Mouse (Mus musculus) CD8-positive naive resting alpha-beta T cell, adult 2 months (primary cell): ENCODE measurements around the gene Pik3r2.

Experiments
- DNase-seq, 2 experiments: peaks; one replicate each; pipeline ENCODE4 v3.0.0; 2022; ENCODE audit warnings: low read depth in 2 of 2, low spot score in 2 of 2

The Pik3r2 gene

DNA sequence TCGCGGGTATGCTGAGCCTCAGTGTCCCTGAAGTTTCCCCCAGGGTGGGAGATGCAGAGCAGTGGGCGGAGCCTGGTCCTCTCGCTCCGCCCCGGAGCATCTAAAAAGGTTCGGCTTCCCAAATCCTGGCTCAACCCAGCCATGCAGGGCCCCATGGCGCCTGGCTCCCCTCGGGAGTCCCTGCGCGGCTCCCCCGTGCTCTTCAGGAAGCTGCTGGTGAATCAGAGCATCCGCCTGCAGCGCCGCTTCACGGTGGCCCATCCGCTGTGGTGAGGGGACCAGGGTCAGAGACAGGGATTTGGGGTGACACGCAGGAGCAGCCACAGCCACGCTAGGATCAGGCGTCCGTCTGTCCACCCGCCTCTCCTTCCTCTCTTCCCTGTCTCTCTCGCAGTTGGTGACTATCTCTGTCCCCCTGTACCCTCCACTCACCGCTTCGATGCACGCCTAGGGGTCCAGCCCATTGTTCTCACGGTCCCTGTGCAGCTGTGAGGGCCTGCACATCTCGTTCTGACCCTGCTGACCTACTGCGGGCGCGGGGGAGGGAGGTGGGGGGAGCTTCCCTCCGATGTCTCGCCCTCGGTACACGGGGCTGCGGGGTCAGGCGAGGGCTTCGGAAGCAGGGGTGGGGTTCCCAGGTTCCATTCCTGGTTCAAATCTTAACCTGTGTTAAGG lies 33.4 kb downstream of the Pik3r2 start:
- no peak for DNase-seq

DNA sequence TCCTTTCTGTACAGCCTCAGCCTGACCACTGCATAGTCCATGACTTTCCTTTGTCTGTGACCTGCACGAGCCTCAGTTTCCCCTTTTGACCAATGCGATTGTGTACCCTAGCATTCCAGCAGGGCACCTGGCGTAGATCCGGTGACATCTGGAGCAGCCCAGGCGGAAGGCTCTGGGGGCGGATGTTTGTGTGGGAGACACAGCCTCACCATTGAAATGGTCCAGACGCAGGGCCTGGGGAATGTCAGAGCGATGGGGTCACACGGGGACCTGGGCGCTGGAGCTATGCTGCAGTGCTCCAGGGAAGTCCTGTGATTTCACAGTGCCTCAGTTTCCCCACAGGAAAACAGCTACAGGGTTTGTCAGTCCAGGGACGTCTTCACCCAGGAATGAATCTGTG lies 34.3 kb downstream of the Pik3r2 start:
- no peak for DNase-seq

DNA sequence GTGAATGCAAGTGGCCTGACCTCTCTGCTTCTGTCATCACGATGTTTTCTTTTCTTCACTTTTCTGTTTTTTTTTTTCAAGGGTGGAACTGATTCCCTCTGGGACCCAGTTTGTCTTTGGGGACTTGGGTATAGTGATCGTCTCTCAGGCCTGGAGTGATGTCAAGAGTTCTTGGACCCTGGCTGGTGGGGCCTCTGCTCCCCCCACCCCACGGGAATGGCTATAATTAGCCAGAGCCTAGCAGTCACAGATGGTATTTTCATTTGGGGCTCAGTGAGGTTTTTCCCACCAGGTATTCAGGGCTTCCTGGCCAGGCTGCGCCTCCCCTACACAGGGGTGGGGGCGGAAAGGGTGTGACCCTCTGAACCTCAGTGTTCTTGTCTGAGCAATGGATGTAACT lies 34.9 kb downstream of the Pik3r2 start:
- DNase-seq, result no peak

DNA sequence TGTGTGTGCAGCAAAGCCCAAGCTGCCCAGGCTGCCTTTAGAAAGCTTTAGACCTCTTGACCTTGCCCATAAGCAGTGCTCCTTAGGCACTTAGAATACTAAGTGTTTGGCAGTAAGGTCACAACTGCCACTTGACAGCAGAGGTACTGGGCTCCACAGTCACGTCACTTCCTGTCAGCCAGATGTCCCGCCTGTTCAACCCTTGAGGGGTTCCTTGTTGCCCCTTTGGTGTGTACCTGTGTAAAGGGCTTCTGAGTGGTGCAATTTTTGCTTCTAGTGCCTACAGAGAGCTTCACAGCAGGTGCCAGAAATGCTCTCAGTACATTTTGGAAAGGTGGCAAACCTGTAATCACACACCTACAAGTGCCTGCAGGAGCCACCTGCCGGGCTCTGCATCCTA lies 38.3 kb downstream of the Pik3r2 start:
- no peak for DNase-seq

DNA sequence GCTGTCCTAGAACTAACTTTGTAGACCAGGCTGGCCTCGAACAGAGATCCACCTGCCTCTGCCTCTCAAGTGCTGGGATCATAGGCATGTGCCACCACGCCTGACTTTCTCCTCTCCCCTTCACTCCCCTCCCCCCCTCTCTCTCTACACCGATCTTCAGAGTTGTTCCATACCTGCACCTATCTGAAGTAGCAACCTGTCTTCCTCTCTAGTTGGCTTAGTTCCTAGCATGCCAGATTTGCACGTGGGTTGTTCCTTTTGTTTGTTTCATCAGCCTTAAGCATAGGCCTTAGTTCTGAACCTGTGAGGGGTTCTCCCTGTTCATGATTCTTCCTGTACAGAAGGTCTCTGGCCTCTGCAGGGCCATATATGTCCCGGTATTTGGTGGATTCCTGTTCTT lies 38.8 kb downstream of the Pik3r2 start:
- DNase-seq, result no peak

DNA sequence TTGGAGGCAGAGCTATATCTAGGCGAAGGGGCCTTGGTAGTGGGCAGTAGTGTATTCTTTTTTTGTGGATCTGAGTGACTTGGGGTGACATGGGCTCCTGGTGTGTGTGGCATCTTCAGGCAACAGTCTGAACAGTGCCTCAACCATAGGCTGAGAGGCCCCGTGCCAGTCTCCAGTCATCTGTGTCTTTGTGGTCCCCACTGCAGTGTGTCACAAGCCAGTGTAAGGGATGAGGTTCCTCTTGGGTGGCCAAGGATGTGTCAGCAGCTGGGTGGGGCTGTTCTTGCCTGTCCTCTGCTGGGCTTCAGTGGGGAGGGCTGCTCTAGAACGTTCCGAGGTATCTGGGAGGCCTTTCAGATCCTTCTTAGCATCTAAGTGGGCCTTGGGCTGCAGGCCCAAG lies 45.6 kb downstream of the Pik3r2 start:
- DNase-seq, result no peak

DNA sequence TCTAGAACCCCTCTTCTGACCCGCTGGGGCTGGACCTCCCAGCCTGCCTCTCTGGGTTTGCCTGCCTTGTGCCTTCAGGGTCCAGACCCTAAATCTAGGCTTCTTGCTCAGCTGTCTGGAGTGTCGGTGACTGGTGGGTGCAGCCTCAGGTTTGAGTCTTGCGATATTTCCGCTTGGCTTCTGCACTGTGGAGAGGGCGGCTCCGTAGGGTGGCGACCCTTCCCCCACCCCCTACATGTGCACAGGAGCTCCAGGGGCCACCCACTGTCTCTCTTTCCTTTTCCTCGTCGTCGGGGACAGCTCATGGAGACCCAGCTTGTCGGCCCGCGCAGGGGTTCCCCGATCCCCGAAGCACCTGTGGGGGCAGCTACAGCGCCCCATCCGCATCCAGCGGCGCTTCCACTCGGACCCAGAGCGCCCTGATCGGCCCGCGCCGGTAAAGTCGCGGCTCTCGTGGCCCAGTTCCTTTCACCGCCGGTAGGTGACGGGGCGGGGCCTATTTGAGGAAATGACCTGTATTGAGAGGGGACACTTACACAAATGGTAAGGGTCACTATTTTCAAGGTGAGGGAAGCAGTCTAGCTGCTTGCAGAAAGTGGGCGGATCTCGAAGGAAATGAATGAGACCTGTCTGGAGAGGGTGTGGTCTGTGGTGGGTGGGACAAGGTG lies 46.6 kb downstream of the Pik3r2 start:
- no peak for DNase-seq

DNA sequence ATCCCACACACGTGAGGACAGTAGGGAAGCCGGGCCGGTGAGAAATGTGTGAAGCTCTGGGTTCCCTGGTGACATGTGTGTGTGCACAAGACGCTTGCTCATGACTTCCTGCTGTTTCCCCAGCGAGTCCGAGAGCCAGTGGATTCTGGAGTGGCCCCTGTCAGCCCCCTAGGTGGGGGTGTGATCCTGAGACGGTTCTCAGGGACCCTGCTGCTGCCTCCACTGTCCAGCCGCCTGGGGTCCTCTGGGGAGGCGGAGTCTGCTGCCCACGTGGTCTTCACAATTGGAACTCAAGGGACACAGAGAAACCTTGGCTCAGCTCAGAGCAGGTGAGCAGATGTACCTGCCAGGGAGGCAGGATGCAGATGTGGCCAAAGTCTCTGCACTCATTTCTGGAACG lies 49.8 kb downstream of the Pik3r2 start:
- DNase-seq, result no peak

DNA sequence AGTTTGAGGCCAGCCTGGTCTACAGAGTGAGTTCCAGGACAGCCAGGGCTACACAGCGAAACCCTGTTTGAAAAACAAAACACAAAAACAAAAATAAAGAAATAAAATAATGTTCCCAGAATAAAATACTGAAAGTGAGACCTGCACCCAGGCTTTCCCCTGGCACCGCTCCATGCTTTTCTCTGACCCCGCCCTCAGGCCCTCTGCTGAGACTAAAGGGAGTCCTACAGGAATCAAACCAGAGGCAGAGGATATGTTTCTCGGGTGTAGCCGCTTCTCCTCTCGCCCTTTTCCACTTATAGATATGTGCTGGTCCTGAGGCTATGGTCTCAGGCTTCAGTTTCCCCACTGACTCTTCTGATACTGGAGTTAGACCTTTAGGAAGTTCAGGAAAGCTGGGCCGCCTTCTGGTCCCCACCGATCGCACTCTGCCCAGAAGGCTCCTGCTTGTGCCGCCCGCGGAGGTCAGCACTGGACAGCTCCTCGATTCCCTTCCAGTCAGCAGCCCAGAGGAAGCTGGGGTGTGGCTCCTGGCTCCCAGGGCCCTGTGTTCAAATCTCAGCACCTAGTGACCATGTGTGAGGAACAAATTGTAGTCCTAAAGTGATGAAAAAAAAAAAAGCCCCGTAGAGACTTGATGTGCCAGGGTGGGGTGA lies 50.6 kb downstream of the Pik3r2 start:
- DNase-seq, result no peak

DNA sequence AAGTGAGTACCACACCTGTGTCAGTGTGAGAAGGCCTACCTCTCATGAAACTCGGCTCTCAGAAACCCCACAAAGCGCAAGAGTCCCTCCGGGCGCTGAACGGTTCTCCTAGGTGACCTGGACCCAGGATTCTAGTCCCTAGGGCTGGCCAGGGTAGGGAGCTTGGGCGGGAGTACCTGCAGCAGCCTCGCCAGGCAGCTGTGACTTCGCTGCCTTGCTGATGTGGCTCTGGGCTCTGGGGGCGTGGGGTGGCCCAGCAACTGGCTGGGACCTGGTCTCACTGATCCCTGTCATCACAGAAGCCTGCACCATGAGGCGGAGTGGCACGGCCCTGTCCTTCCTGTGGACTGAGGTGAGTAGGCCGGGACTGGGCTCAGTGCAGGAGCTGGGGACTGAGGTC lies 52.3 kb downstream of the Pik3r2 start:
- no peak for DNase-seq

DNA sequence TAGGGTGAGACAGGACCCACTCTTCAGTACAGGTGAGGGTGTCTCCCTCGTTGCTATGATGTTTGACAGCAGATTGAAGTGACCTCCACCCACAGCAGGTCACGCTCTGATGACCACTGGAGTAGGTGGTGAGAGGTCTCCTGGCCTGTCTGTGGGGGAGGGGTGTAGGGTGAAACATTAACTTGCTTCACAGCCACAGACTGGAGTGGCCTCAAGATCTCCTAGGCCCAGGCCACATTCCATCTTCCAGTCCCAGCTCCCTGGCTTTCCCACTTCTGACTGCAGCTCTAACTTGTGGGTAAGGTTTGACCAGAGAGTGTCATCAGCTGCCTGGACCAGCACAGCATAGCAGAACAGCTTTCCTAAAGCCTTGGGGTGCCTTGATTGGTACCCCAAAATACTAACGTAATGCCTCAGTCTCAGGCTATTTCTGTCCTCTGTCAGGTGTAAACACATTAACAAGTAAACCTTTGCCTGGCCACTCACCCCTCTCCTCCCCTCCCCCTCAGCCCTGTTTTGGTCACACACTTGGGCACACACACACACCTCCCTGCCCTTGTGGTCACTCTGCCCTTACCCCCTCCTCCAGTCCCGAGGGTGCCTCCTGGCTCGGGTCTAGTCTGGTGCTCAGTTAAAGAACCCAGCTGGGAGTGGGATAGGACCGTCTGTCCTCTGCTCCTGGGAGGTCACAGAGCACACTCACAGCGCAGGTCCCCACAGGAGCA lies 52.9 kb downstream of the Pik3r2 start, which contains the start of gene Pde4c:
Pde4c (plus strand) TSS at position 235 of the 725 bp plus-strand sequence.
- DNase-seq, result no peak

DNA sequence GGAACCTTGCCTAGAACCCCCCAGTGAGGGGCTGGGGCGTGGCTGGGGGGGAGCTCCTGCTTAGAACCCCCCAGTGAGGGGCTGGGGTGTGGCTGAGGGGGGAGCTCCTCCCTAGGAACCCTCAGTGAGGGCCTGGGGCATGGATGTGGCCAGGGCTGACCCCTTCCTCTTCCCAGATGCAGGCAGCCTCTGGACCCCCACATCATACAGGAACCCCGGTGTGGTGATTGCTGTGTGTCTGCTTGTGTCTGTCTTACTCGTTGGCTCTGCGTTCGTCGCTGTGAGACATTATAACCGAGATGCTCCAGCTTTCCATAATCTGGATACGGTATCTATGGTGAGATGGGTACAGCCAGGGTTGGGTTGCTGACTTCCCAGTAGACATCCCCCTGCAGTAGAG lies 54.9 kb downstream of the Pik3r2 start:
- no peak for DNase-seq

DNA sequence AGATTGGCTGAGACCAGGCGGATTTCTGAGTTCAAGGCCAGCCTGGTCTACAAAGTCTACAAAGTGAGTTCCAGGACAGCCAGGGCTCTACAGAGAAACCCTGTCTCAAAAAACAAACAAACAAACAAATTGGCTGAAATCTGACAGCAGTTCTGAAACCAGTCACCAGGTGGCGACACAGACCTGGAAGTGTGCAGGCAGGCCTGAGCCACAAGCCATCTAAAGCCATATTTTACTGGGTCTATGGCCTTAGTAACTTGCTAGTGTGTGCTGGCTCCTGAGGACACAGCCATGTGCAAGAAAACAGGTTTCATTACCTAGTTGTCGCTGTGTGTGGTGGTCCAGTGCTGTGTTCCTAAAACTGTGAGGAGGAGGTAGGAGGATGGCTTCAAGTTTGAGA lies 55.8 kb downstream of the Pik3r2 start:
- DNase-seq, result peak; percentile 79 to 87

DNA sequence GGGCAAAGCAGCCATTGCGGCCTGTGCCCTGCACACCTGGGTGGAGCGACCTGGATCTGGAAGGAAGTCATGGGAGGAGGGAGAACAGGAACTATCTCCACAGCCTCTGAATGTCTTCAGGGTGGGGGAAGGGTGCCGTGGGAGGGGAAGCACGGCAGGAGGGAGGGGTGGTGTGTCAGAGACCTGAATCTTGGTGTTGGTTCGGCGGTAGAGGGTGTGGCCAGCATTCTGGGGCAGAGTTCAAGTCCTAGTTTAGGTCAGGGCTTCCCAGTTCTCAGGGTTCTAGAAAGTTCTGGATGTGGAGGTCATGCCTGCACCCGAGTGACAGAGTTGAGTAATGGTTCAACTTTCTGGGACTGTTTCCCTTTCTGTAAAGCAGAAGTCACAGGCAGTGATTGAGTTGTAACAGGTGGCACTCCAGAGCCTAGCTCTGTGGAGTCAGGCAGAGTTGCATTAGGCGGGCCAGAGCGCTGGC lies 56.7 kb downstream of the Pik3r2 start:
- no peak for DNase-seq

DNA sequence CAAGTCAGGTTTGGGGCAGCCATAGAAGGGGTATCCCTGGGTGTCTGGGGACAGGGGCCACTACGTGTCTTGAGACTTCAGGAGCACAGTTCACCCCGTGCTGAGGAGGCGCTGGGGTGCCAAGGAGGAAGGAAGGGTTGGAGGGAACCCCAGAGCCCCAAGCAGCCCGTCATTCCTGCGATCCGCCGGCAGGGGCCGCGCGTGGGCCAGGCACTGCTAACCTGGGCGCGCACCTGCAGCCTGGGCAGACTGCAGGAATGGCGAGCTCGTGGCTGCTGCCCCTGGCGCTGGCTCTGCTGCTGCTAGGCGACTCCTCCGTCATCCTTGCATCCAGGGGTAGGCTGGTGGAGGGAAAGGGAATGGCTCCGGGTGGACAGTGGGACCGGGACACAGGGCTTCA lies 58.2 kb downstream of the Pik3r2 start, which contains the start of gene Gm3336:
Gm3336 (plus strand) TSS at position 247 of the 400 bp plus-strand sequence.
- DNase-seq, result peak; percentile 69 to 75
